Mouse (Mus musculus) embryonic facial prominence, embryonic 14.5 days (tissue): Measurements from ENCODE around the gene Paqr4. TPM values are rescaled to one million over a fixed set of nuclear protein-coding genes. Genes with fewer than 3 reads are reported as not detected.

Experiments
- ATAC-seq: fragments of 200-750 bp; cut with Nextera tagmentation; 2 replicates; pipeline ENCODE4 v1.8.0; 2017; ENCODE audit warnings: low read depth, moderate number of reproducible peaks, moderate TSS enrichment
- DNase-seq: peaks from one replicate; pipeline ENCODE4 v3.0.0-alpha.2; 2015; ENCODE audit warnings: low spot score
- H3K27ac ChIP-seq: fragments of 300-500 bp; sonication (generic); replicated peaks from 2 replicates; pipeline ENCODE4 v1.5.1; 2014; ENCODE audit warnings: low read depth, mild to moderate bottlenecking, low read length, moderate library complexity
- H3K27me3 ChIP-seq: fragments of 300-500 bp; sonication (generic); replicated peaks from 2 replicates; pipeline ENCODE4 v1.6.1; 2014; ENCODE audit warnings: low read length; ENCODE audit not compliant: control insufficient read depth, insufficient read depth
- H3K36me3 ChIP-seq: fragments of 300-500 bp; sonication (generic); 2 replicates; pipeline ENCODE4 v1.6.1; 2014; ENCODE audit warnings: low read length, mixed read lengths; ENCODE audit not compliant: control insufficient read depth, insufficient read depth
- H3K4me1 ChIP-seq: fragments of 300-500 bp; sonication (generic); 2 replicates; pipeline ENCODE4 v1.6.1; 2014; ENCODE audit warnings: antibody characterized with exemption, low read length; ENCODE audit not compliant: control insufficient read depth, insufficient read depth
- H3K4me2 ChIP-seq: fragments of 300-500 bp; sonication (generic); 2 replicates; pipeline ENCODE4 v1.6.1; 2014; ENCODE audit warnings: low read depth, mild to moderate bottlenecking, low read length, moderate library complexity, mixed read lengths
- H3K4me3 ChIP-seq: fragments of 300-500 bp; sonication (generic); 2 replicates; pipeline ENCODE4 v1.5.1; 2014; ENCODE audit warnings: low read depth, mild to moderate bottlenecking, low read length
- H3K9ac ChIP-seq: fragments of 300-500 bp; sonication (generic); 2 replicates; pipeline ENCODE4 v1.6.1; 2014; ENCODE audit warnings: low read depth, mild to moderate bottlenecking, low read length, moderate library complexity, mixed read lengths
- H3K9me3 ChIP-seq: fragments of 300-500 bp; sonication (generic); 2 replicates; pipeline ENCODE4 v1.6.1; 2016; ENCODE audit warnings: low read length; ENCODE audit not compliant: control insufficient read depth
- WGBS: fragments of 180-500 bp; shearing (Covaris S2); extraction: QIAGEN DNeasy Blood & Tissue Kit; methylation state at CpG from one replicate; pipeline ENCODE4 v1.1.7; 2014; 5-methylcytosine and 5-hydroxymethylcytosine counted together
- polyA plus RNA-seq: library from polyadenylated mRNA; unstranded; fragments of >200 nt; fragmentation: Nextera tagmentation; extraction: Ambion mirVana; gene quantifications from 2 replicates; pipeline ENCODE4 v1.2.1, GENCODE M21; 2014

Paqr4 gene
- polyA plus RNA-seq, 1 experiment from 2014 or later = 20.9 TPM

DNA sequence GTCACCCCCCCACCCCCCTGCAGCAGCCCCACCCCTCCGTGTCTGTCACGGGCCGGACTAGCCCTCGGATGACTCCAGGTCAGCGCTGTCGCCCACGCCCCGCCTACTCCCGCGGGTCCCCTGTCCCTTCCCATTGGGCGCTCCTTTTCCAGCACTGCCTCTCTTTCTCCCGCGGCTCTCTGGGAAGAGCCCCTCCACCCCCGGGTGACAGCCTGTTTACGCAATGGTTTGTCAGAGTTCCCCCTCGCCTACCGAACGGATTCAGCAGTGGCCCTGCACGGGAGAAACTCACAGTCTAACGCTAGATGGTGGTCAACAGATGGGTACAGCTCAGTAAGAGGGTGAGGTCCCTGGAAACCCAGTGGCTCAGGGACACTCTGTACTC lies 13.9 kb downstream of the Paqr4 start:
- Histone ChIP-seq H3K27me3 (no peaks in the 10 kb centered on the region), H3K27ac (peak overlapping the region; percentile 76), H3K4me3 (peak overlapping the region; percentile 90), H3K9me3 (no peaks in the 10 kb centered on the region), H3K4me2 (peak overlapping the region; percentile 78), H3K36me3 (no peaks in the 10 kb centered on the region), H3K9ac (peak overlapping the region; percentile 84), H3K4me1 (0 out of 2 replicates have a peak, but pooled peaks cover 9% of the 10 kb centered on the region)
- DNase-seq = peak; percentile 92
- under 1% methylated on average over 17 of the region's 20 CpGs for WGBS
- peak; percentile 86 for ATAC-seq

DNA sequence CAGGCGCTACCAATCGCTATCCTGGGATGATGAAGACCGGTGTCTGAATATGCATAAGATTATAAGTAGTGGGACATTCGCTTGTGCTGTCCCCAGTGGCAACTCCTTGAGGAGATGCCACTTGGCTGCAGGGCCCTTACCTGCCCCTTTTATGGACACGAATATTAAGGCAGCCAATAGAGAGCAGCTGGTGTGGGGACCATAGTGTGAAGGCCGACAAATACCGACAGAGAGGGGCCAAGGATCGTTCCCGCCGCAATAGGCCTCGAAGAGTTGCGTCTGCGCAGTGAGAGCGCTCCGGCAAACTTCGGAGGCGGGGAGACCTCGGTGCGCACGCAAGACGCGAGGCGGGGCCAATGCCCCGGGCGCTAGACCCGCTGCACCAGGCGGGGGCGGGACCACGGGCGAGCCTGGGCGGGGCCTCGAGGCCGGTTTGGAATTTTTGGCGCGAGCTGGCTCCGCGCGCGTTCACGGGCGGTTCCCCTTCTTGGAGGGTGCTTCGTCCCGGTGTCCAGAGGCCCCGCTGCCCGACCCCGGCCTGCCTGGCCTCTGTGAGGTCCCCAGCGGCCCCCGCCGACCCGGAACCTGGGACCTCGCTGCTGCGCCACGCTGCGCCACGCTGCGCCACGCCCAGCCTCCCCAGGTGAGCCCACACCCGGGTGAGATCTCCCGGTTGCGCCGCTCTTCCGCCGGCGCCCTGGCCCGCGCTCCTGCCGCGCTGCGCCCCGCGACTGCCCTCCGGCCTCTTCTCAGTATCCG lies 14.5 kb downstream of the Paqr4 start, which contains the start of gene Pkmyt1:
TSS of gene Pkmyt1 (plus strand) at position 338 of the 759 bp plus-strand sequence.
- peak; percentile 97 for DNase-seq
- H3K9ac ChIP-seq = peak within 1 kb of the TSS; percentile 84
- H3K4me1 ChIP-seq = 0 out of 2 replicates have a peak, but pooled peaks cover 9% of the 10 kb centered on the region
- no peaks in the 10 kb centered on the region for H3K9me3 ChIP-seq
- ATAC-seq = peak; percentile 93
- 2% methylated on average over 48 of the region's 73 CpGs for WGBS
- H3K27ac ChIP-seq = peak within 1 kb of the TSS; percentile 80
- peak within 1 kb of the TSS; percentile 78 for H3K4me2 ChIP-seq
- peak within 1 kb of the TSS; percentile 90 for H3K4me3 ChIP-seq
- no peaks in the 10 kb centered on the region for H3K27me3 ChIP-seq
- no peaks in the 10 kb centered on the region for H3K36me3 ChIP-seq

DNA sequence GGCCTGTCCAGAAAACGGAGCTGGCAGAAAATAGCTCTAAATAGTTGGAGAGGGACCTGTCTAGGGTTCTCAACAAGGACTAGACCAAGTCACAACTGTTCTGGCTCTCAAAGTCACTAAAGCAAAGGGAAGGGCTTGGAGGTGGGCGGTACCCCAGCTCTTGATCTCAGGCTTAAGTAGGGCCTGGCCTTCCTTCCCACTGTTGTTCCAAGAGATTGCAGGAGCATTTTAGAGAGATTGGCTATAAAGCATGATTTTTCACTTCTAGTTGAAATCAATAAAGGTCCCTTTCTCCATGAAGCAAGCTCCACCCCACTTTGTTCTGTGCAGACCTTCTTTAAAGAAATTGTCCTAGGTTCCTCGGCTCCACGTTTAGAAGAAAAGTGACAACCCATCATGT lies 15.2 kb downstream of the Paqr4 start:
- peak overlapping the region; percentile 78 for H3K4me2 ChIP-seq
- H3K36me3 ChIP-seq = no peaks in the 10 kb centered on the region
- H3K4me1 ChIP-seq = 0 out of 2 replicates have a peak, but pooled peaks cover 9% of the 10 kb centered on the region
- peak overlapping the region; percentile 84 for H3K9ac ChIP-seq
- no peak for DNase-seq
- no peaks in the 10 kb centered on the region for H3K9me3 ChIP-seq
- peak overlapping the region; percentile 90 for H3K4me3 ChIP-seq
- no peaks in the 10 kb centered on the region for H3K27me3 ChIP-seq
- ATAC-seq = no peak
- 61% methylated on average over 4 of the region's 4 CpGs for whole genome bisulfite sequencing
- peak overlapping the region; percentile 80 for H3K27ac ChIP-seq

DNA sequence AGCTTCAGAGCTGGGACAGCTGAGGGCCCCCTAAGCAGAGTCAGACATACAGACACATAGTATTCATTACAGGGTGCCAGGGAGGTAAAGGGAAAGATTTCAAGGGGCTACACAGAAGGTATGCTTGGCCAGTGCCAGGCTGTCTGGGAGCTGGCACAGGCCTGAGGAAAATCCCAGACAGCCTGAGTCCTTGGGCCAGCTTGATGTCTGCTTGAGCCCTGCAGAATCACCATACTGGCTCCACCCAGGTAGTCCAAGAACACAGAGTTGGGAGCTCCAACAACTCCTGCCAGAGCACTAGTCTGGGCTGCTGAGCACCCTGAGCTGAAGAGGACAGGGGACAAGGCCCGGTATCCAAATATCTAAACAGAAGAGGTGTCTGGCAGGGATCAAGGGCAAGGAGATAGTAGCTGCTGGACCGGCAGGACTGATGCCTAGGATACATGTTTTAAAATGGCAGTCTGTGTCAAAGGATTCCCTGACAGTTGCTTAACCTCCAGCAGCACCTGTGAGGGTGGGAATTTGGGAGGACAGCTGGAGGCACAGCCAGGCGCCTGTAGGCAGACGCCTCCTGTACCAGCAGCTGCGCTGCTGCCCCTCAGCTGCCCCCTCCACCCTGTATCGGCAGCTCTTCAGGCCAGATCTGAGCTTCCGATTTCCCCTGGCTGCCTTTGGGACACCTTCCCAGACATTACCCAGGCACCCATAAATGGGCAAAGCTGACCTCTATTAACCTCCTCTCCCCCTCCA lies 18.1 kb downstream of the Paqr4 start, which contains the start of gene 1520401A03Rik:
TSS of gene 1520401A03Rik (minus strand) at position 408 of the 750 bp plus-strand sequence.
- no peak for ATAC-seq
- no peak within 1 kb of the TSS for H3K9ac ChIP-seq
- peak; percentile 48 for DNase-seq
- no peak within 1 kb of the TSS for H3K27ac ChIP-seq
- 72% methylated on average over 5 of the region's 7 CpGs for WGBS
- no peaks in the 10 kb centered on the region for H3K36me3 ChIP-seq
- no peak within 1 kb of the TSS for H3K4me2 ChIP-seq
- no peaks in the 10 kb centered on the region for H3K9me3 ChIP-seq
- no peak within 1 kb of the TSS for H3K4me3 ChIP-seq
- no peaks in the 10 kb centered on the region for H3K27me3 ChIP-seq
- 0 out of 2 replicates have a peak, but pooled peaks cover 9% of the 10 kb centered on the region for H3K4me1 ChIP-seq

DNA sequence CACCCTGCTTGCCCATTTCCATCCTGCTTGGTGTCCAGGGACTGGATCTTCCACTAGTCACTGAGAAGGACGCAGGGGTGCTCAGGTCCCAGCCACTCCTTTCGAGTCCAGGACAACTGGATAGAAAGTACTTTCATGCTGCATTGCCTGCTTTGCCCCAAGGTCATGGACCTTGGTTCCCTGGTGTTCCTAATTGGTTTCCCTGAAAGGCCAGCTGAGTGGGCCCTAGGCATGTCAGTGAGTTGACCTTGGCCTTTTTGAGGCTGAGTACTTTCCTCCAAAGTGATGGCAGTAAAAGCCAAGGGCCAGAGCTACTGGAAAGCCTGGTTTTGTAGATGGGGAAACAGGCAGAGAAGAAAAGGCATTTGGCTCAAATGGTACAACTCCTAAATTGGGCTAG lies 18.8 kb downstream of the Paqr4 start:
- Histone ChIP-seq H3K4me1 (0 out of 2 replicates have a peak, but pooled peaks cover 7% of the 10 kb centered on the region), H3K9ac (no peak overlapping the region), H3K4me3 (no peak overlapping the region), H3K36me3 (no peaks in the 10 kb centered on the region), H3K4me2 (no peak overlapping the region), H3K9me3 (no peaks in the 10 kb centered on the region), H3K27ac (no peak overlapping the region), H3K27me3 (no peaks in the 10 kb centered on the region)
- DNase-seq (no peak), ATAC-seq (no peak)
- WGBS = 73% methylated on average over 2 of the region's 2 CpGs

DNA sequence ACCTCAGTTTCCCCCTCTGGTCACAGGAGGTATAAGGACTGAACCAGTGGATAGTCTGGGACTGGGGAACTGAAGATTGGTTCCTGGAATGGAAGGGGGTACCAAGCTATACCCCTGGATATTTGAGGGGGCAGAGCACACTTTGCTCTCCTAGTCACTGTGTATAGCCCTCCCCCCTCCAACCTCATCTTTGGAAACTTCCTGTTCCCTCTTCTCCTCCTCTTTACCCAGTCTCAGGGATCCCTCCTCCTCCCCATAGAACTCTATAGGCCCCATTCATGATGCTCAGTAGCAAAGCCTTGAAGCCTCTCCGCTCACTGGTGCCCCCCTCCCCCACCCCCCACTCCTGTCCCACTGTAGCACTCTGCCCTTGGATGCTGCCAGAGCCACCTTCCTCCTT lies 21.2 kb downstream of the Paqr4 start:
- Histone ChIP-seq H3K36me3 (no peaks in the 10 kb centered on the region), H3K4me3 (no peak overlapping the region), H3K9ac (no peak overlapping the region), H3K4me1 (no peaks in the 10 kb centered on the region), H3K27ac (no peak overlapping the region), H3K4me2 (no peak overlapping the region), H3K27me3 (no peaks in the 10 kb centered on the region), H3K9me3 (no peaks in the 10 kb centered on the region)
- 33% methylated on average over 1 of the region's 1 CpGs for WGBS
- ATAC-seq (no peak), DNase-seq (no peak)

DNA sequence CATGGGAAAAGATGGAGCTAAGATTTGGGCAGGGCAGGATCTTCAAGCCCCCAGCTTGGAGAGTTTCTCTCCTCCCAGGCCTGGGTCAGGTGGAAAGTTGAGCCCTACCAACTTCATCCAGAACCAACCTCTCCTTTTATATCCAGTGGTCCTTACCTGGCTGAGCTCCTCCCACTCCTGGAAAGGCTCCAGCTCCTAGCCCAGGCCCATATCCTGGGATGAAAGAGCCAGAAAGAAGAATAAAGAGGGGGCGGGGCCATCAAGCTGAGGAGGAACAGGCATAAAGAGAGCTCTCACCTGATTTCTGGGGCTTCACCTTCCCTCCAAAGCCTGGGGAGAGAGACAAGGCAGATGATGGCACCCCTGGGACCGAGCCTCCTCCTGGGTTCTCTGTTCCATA lies 23.7 kb downstream of the Paqr4 start:
- Histone ChIP-seq H3K9ac (no peak overlapping the region), H3K27ac (no peak overlapping the region), H3K4me2 (no peak overlapping the region), H3K36me3 (no peaks in the 10 kb centered on the region), H3K9me3 (no peaks in the 10 kb centered on the region), H3K27me3 (no peaks in the 10 kb centered on the region), H3K4me3 (no peak overlapping the region), H3K4me1 (no peaks in the 10 kb centered on the region)
- DNase-seq (peak; percentile 59), ATAC-seq (peak; percentile 65; the same call in 1 of the 2 replicates)
- WGBS = 65% methylated on average over 2 of the region's 2 CpGs

DNA sequence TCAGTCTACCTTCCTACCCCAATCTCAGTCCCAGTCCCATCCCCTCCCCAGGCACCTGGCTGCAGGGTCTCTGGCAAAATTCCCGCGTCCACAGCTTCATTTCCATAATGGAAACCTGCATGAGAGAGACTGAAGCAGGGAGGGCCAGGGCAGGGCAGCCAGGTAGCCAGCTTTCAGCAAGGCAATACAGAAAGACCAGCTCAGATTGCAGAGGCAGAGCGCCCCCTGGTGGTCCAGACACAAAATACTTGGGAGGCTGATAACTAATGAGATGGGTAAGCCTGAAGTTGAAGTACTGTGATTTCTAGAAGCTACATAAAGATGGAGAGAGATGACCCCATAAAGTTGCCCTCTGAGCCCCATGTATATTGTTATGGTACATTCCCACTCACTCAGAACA lies 34.5 kb downstream of the Paqr4 start:
- no peaks in the 10 kb centered on the region for H3K36me3 ChIP-seq
- H3K9me3 ChIP-seq = no peaks in the 10 kb centered on the region
- no peaks in the 10 kb centered on the region; the same call in 1 of the 2 replicates for H3K27me3 ChIP-seq
- H3K4me2 ChIP-seq = no peak overlapping the region
- H3K27ac ChIP-seq = no peak overlapping the region
- 0% methylated on average over 3 of the region's 3 CpGs for WGBS
- no peak overlapping the region for H3K9ac ChIP-seq
- 0 out of 2 replicates have a peak, but pooled peaks have one; percentile 60 for ATAC-seq
- H3K4me1 ChIP-seq = no peaks in the 10 kb centered on the region
- H3K4me3 ChIP-seq = no peak overlapping the region
- peak; percentile 74 for DNase-seq
